Mouse (Mus musculus) left cerebral cortex, postnatal 14 days (tissue): ENCODE results near the gene Tigd4. TPM values are rescaled to one million over a fixed set of nuclear protein-coding genes. Genes with fewer than 3 reads are reported as not detected.

ENCODE experiments used
- DNase-seq, 2 experiments: peaks; one replicate each; pipeline ENCODE4 v3.0.0; 2021 to 2022; ENCODE audit warnings: low spot score in 2 of 2, mixed read lengths in 1 of 2
- intact Hi-C: fragments of 180-260 bp; cut with DNase I; formaldehyde crosslinking; loops from one replicate; pipeline ENCODE4 v1.15.1; 2025
- total RNA-seq, 2 experiments: library from RNA; stranded (reverse); gene quantifications; 2 replicates each; pipeline ENCODE4 v1.2.3; 2021

Tigd4 gene
- total RNA-seq, 2 experiments from 2014 or later = not detected

GRCm38 (mm10) chr3:84646007-84646290 lies 52.6 kb downstream of the Tigd4 start:
- no peak for DNase-seq
- intact Hi-C loops = no loop called here

- DNase-seq = no peak
- intact Hi-C loops = no loop called here
These were observed 53.0 kb downstream of the Tigd4 start for GRCm38 (mm10) chr3:84646331-84646845.

Other genes starting within 250 kb of the Tigd4 start
- gene Fhdc1, start 113.1 kb upstream of the Tigd4 start, total RNA-seq = 1 to 10 TPM; 2.2 to 2.4 TPM
- gene Arfip1, start 10.9 kb upstream of the Tigd4 start, total RNA-seq = 10 to 100 TPM; 15.5 to 16.3 TPM
- gene Tmem154, start 72.6 kb downstream of the Tigd4 start, total RNA-seq = 1 to 10 TPM in 1 of 2 experiments, under 1 TPM in 1; 0.78 to 1.4 TPM
- gene Fbxw7, start 221.7 kb downstream of the Tigd4 start, total RNA-seq = 100 to 1,000 TPM; 240 to 267 TPM